Comparison of ENCODE assay signal across 8 mouse cellular contexts in the genomic region with DNA sequence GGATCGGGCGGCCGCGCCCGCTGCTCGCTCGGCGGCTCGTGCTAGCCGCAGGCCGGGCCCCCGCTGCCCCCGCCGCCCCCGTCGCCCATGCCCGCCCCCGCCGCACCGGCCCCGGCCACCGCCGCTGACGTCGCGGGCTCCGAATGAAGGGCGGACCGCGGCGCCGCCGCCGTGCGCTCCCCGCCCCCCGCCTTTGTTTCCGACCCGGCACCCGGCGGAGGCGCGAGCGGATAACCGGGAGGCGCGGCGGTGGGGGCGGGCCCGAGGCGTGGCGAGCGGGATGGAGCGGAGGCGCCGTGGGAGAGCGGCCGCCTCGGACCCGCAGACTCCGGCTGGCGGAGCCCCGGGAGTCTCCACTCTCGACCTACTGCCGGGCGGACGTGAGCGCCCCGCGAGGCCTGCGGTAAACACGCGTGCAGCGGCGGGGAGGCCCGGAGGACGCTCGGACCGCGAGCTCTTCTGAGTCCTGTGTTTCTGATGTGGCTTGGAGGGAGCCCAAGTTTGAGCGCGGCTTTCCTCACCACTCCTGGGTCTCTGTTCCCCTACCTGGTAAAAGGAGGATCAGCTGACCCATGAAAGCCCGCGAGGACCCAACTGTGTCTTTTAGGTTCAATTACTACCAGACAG. TPM values are rescaled to one million over a fixed set of nuclear protein-coding genes. Genes with fewer than 3 reads are reported as not detected.
DNase-seq lines count a peak whose midpoint lies in the region; ATAC-seq and TF ChIP-seq lines count a peak whose summit lies in the region.

A gene (minus strand): TSS at position 200 of the 627 bp plus-strand sequence.

- peaks cover 8 to 26% of the 10 kb centered on the region in 2 experiments for H3K36me3 ChIP-seq in CH12.LX (replicated peaks in 1 of 2; ENCODE audit: control insufficient read depth in 1 of 2, insufficient read depth in 1 of 2, low read length in 1 of 2)
- H3K36me3 ChIP-seq in forebrain, embryonic 12.5 days (replicated peaks), result peaks cover 32% of the 10 kb centered on the region
- peaks cover 11% of the 10 kb centered on the region for H3K36me3 ChIP-seq in lung, embryonic 15.5 days

- peak within 1 kb of the TSS; percentile 84 for H3K4me2 ChIP-seq in CH12.LX (ENCODE audit: insufficient read depth, low read depth, poor library complexity, severe bottlenecking)
- H3K4me2 ChIP-seq in forebrain, embryonic 12.5 days, result peak within 1 kb of the TSS; percentile 75
- H3K4me2 ChIP-seq in lung, embryonic 15.5 days, result peak within 1 kb of the TSS; percentile 71

- peak within 1 kb of the TSS; percentile 57 to 82 (median 69) for H3K4me3 ChIP-seq in CH12.LX (replicated peaks in 1 of 3; ENCODE audit: low read depth in 2 of 3, low read length in 2 of 3, poor library complexity in 1 of 3)
- peak within 1 kb of the TSS; percentile 92 for H3K4me3 ChIP-seq in bone marrow macrophage, adult 2 months (ENCODE audit: insufficient read depth, low read length)
- peak within 1 kb of the TSS; percentile 82 for H3K4me3 ChIP-seq in forebrain, embryonic 12.5 days (replicated peaks)
- peak within 1 kb of the TSS; percentile 71 for H3K4me3 ChIP-seq in lung, embryonic 15.5 days

- TF ChIP-seq POLR2A in CH12.LX (IDR thresholded peaks at IDR 0.05; ENCODE audit: low read depth, low read length), result peak; percentile 31; the same call in 1 of the 2 replicates
- peak; percentile 91 for TF ChIP-seq POLR2A in bone marrow macrophage, adult 2 months (IDR thresholded peaks at IDR 0.05; ENCODE audit: borderline replicate concordance, low read depth, low read length)

- peaks cover 4% of the 10 kb centered on the region for H3K27me3 ChIP-seq in CH12.LX (replicated peaks)
- H3K27me3 ChIP-seq in forebrain, embryonic 12.5 days, result no peaks in the 10 kb centered on the region
- H3K27me3 ChIP-seq in lung, embryonic 15.5 days, result no peaks in the 10 kb centered on the region

- no peak for TF ChIP-seq CTCF in CH12.LX (conservative IDR thresholded peaks at IDR 0.05 in 1 of 2, IDR thresholded peaks at IDR 0.05 in 1 of 2; ENCODE audit: low read depth in 2 of 2, low read length in 2 of 2)
- no peak for TF ChIP-seq CTCF in bone marrow macrophage, adult 2 months (IDR thresholded peaks at IDR 0.05; ENCODE audit: low read depth, low read length)

- peak; percentile 84 for ATAC-seq in forebrain, embryonic 12.5 days (ENCODE audit: low FRiP score)
- ATAC-seq in lung, embryonic 15.5 days (ENCODE audit: borderline replicate concordance, extremely low read depth, low FRiP score, low TSS enrichment), result peak; percentile 66

- DNase-seq in CH12.LX (ENCODE audit: extremely low read depth), result no peak
- DNase-seq in heart, postnatal 10 days, result peak; percentile 74 to 82
- peak; percentile 76 to 83 for DNase-seq in kidney, postnatal 4 days
- DNase-seq in ovary, adult 18-20 months (ENCODE audit: low spot score), result peak; percentile 54
- DNase-seq in thymus, postnatal 4 days, result peak; percentile 82

- in situ Hi-C loops in CH12.LX (cut with MboI; ENCODE audit: low pct_ligation_motif_present, low pct_unique_long_range_greater_than_20kb, low sequenced_read_pairs), result no loop called here

- no peak for TF ChIP-seq EP300 in CH12.LX (IDR thresholded peaks at IDR 0.05; ENCODE audit: low read length)

- peaks cover 7% of the 10 kb centered on the region; the same call in 1 of the 2 replicates for H3K79me2 ChIP-seq in CH12.LX (replicated peaks; ENCODE audit: control insufficient read depth, extremely low read depth, insufficient read depth, poor library complexity, severe bottlenecking)

- H3K4me1 ChIP-seq in CH12.LX (ENCODE audit: control insufficient read depth in 1 of 2, insufficient read depth in 2 of 2), result peaks cover 19 to 61% of the 10 kb centered on the region in 2 experiments
- H3K4me1 ChIP-seq in bone marrow macrophage, adult 2 months (ENCODE audit: control insufficient read depth, insufficient read depth, low read length), result peaks cover 62% of the 10 kb centered on the region
- peaks cover 50% of the 10 kb centered on the region for H3K4me1 ChIP-seq in forebrain, embryonic 12.5 days
- peaks cover 39% of the 10 kb centered on the region for H3K4me1 ChIP-seq in lung, embryonic 15.5 days

- WGBS in forebrain, embryonic 12.5 days, result under 1% methylated on average over 63 of the region's 84 CpGs
- 0% methylated on average over 51 of the region's 84 CpGs for WGBS in lung, embryonic 15.5 days

- no peaks in the 10 kb centered on the region for H3K9me3 ChIP-seq in CH12.LX (replicated peaks; ENCODE audit: low read length)
- no peaks in the 10 kb centered on the region for H3K9me3 ChIP-seq in forebrain, embryonic 12.5 days
- no peaks in the 10 kb centered on the region for H3K9me3 ChIP-seq in lung, embryonic 15.5 days

- H3K27ac ChIP-seq in CH12.LX (ENCODE audit: insufficient read depth, low read depth), result no peak within 1 kb of the TSS
- H3K27ac ChIP-seq in bone marrow macrophage, adult 2 months (ENCODE audit: insufficient read depth, low read depth, low read length), result peak within 1 kb of the TSS; percentile 98
- peak within 1 kb of the TSS; percentile 99 for H3K27ac ChIP-seq in forebrain, embryonic 12.5 days
- peak within 1 kb of the TSS; percentile 98 for H3K27ac ChIP-seq in lung, embryonic 15.5 days

- no peak for TF ChIP-seq RAD21 in CH12.LX (IDR thresholded peaks at IDR 0.05; ENCODE audit: low read depth, low read length)

- intact Hi-C loops in heart, postnatal 10 days (cut with DNase I), result loop anchor here (5.0 kb wide), 1 partner anchor 56 kb away; no protein-coding TSS in a partner anchor

- dilution Hi-C loops in CH12.LX (cut with MboI; ENCODE audit: extremely low pct_ligation_motif_present, extremely low pct_unique_long_range_greater_than_20kb, low sequenced_read_pairs), result no loop called here

- peak within 1 kb of the TSS; percentile 93 for H3K9ac ChIP-seq in CH12.LX (ENCODE audit: insufficient read depth, low read depth)
- H3K9ac ChIP-seq in forebrain, embryonic 12.5 days, result peak within 1 kb of the TSS; percentile 99
- H3K9ac ChIP-seq in lung, embryonic 15.5 days, result peak within 1 kb of the TSS; percentile 74

TF ChIP-seq in CH12.LX, 34 proteins besides CTCF, POLR2A, EP300 and RAD21:
- TF ChIP-seq MEF2A (IDR thresholded peaks at IDR 0.05; ENCODE audit: borderline replicate concordance, low read depth, low read length), result 0 out of 2 replicates have a peak, but pooled peaks have one; percentile 36
- TF ChIP-seq IRF4 (IDR thresholded peaks at IDR 0.05; ENCODE audit: low read depth, low read length), result peak; percentile 19; the same call in 1 of the 2 replicates
- no peak for TF ChIP-seq PAX5 (IDR thresholded peaks at IDR 0.05; ENCODE audit: low read length)
- no peak for TF ChIP-seq USF1 (IDR thresholded peaks at IDR 0.05; ENCODE audit: low read depth, low read length)
- TF ChIP-seq ZKSCAN1 (IDR thresholded peaks at IDR 0.05; ENCODE audit: borderline replicate concordance, low read depth, low read length), result no peak
- TF ChIP-seq SMC3 (IDR thresholded peaks at IDR 0.05; ENCODE audit: low read depth, low read length), result no peak
- TF ChIP-seq KAT2A (IDR thresholded peaks at IDR 0.05; ENCODE audit: insufficient replicate concordance, low read length), result no peak
- no peak for TF ChIP-seq SIN3A (IDR thresholded peaks at IDR 0.05; ENCODE audit: low read length)
- TF ChIP-seq MXI1 (IDR thresholded peaks at IDR 0.05; ENCODE audit: low read depth, low read length), result peak; percentile 49; the same call in 1 of the 2 replicates
- peak; percentile 67 for TF ChIP-seq BHLHE40 (IDR thresholded peaks at IDR 0.05; ENCODE audit: low read depth, low read length)
- no peak; the same call in 1 of the 2 replicates for TF ChIP-seq UBTF (IDR thresholded peaks at IDR 0.05; ENCODE audit: low read depth, low read length)
- TF ChIP-seq TCF12 (IDR thresholded peaks at IDR 0.05; ENCODE audit: low read depth, low read length), result peak; percentile 22; the same call in 1 of the 2 replicates
- TF ChIP-seq JUN (IDR thresholded peaks at IDR 0.05; ENCODE audit: insufficient read depth, low read depth, low read length), result no peak

RNA-seq across cellular contexts. Expression of the gene that starts here (rescaled TPM):
- 23.0 and 24.6 TPM in 2 replicates for total RNA-seq in CH12.LX (2012; rRNA removed)
- total RNA-seq in CH12.LX (2014; rRNA removed), result 22.2 and 22.3 TPM in 2 replicates
- polyA plus RNA-seq in CH12.LX (2012; ENCODE audit: insufficient read length, low read depth), result 18.6 and 23.4 TPM in 2 replicates
- polyA plus RNA-seq in bone marrow macrophage, adult 2 months (2012; ENCODE audit: insufficient read depth, insufficient read length, missing spikeins), result 298 and 305 TPM in 2 replicates
- 91.3 and 95.1 TPM in 2 replicates for polyA plus RNA-seq in forebrain, embryonic 12.5 days (2016; fragmentation: Nextera tagmentation; extraction: Ambion mirVana)
- total RNA-seq in heart, postnatal 10 days (2021), result 100 to 1,000 TPM; 111 to 118 TPM
- 36.0 and 38.2 TPM in 2 replicates for polyA plus RNA-seq in lung, embryonic 15.5 days (2015; fragmentation: Nextera tagmentation; extraction: Ambion mirVana)

Comparison
In these comparisons a context has a peak if more than half of its experiments do, and no peak if none do; other contexts are left out.
1. RNA of the gene that starts here (total RNA-seq): 111 to 118 TPM in heart, postnatal 10 days; 22.2 to 24.6 TPM in CH12.LX; every median in the first group is over 4 times any median in the second.
2. Peak in every context shown above with its lines, with median percentiles within 50 percentile points of each other: H3K4me2 ChIP-seq, H3K4me3 ChIP-seq and H3K9ac ChIP-seq.